Mouse (Mus musculus) cerebellum, adult 2 months (tissue): ENCODE data around the gene Sorl1. TPM values are rescaled to one million over a fixed set of nuclear protein-coding genes. Genes with fewer than 3 reads are reported as not detected.
A peak's percentile ranks its signal among the peaks of the same experiment; 100 is the strongest.
"Not testable (repeated sequence)": the region's sequence is repeated elsewhere in the genome, so short reads cannot be mapped to it uniquely, and the experiment has no call there.

Experiments
- DNase-seq, 2 experiments: peaks; one replicate each; pipeline ENCODE4 v3.0.0; 2021
- H3K27ac ChIP-seq: fragments of 200-500 bp; 2 replicates; pipeline ENCODE4 v1.5.1; 2012; ENCODE audit warnings: low read length, control low read depth, inconsistent platforms; ENCODE audit not compliant: insufficient read depth
- H3K27me3 ChIP-seq: fragments of 200-500 bp; 2 replicates; pipeline ENCODE4 v1.6.1; 2012; ENCODE audit warnings: inconsistent platforms, mild to moderate bottlenecking, low read length, moderate library complexity; ENCODE audit not compliant: control insufficient read depth, insufficient read depth
- H3K4me1 ChIP-seq: fragments of 200-500 bp; 2 replicates; pipeline ENCODE4 v1.6.1; 2011; ENCODE audit warnings: low read length; ENCODE audit not compliant: control insufficient read depth, insufficient read depth
- H3K4me3 ChIP-seq: fragments of 200-500 bp; replicated peaks from 2 replicates; pipeline ENCODE3; 2011; ENCODE audit warnings: mild to moderate bottlenecking, low read depth, low read length, control low read depth; ENCODE audit not compliant: insufficient read depth
- CTCF ChIP-seq: fragments of 200-500 bp; IDR thresholded peaks from 2 replicates; pipeline ENCODE4 v1.5.1; 2011; ENCODE audit warnings: low read depth, mild to moderate bottlenecking, control low read depth, low read length, moderate library complexity, borderline replicate concordance; ENCODE audit not compliant: insufficient read depth
- POLR2A ChIP-seq: fragments of 200-500 bp; IDR thresholded peaks from 2 replicates; pipeline ENCODE4 v1.6.1; 2011; ENCODE audit warnings: low read length, control low read depth, borderline replicate concordance; ENCODE audit not compliant: insufficient read depth
- WGBS: fragments of 180-500 bp; shearing (Covaris S2); methylation state at CpG from one replicate; pipeline ENCODE4 v1.1.7; 2018; 5-methylcytosine and 5-hydroxymethylcytosine counted together
- polyA plus RNA-seq: library from polyadenylated mRNA; depleted of rRNA; stranded (reverse); fragments of >200 nt; gene quantifications from 2 replicates; pipeline ENCODE4 v1.2.3, GENCODE M21; 2012

Gene Sorl1
- polyA plus RNA-seq, 1 experiment, result 169 TPM

DNA sequence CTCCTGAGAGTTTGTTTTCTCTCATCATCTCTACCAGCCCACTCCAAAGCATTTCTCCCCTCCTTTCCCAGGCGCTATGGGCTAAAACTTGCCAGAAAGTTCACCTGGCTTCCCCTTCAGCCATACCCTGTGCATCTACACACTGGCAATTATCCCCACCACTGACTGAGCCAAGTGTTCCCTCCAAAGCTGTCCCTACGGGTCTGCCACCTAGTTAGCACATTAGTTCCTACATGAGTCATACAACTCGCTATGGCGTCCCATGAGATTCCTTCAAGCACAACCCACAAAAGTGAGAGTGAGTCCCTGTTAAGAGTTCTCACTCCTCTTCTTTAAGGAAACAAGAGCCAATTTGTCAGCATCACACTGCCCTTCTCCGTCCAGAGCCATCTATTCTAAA lies 54.6 kb downstream of the Sorl1 start:
- Histone ChIP-seq H3K4me1 (peaks cover 18% of the 10 kb centered on the region), H3K27me3 (no peaks in the 10 kb centered on the region), H3K27ac (no peak overlapping the region), H3K4me3 (no peak overlapping the region)
- TF ChIP-seq POLR2A, result no peak
- TF ChIP-seq CTCF, result no peak
- DNase-seq, result no peak
- WGBS, result 56% methylated on average over 5 of the region's 5 CpGs

DNA sequence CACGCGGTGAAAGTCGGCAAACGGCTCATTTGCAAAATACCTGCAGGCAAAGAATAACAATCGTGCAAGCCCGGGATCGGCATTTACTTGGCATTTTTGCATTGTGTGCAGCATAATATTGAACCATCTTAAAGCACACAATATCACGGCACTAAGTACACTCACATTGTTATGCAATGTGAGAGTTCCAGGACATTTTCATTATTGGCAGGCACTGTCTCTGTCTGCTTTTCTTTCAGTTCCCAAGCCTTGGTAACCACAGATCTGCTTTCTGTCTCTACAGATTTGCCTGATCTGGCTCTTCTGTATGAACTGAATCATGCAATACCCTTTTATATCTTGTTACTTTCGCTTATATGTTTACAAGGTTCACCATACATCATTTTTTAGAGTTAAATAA lies 56.1 kb downstream of the Sorl1 start:
- TF ChIP-seq POLR2A, result no peak
- no peak for TF ChIP-seq CTCF
- WGBS, result 88% methylated on average over 9 of the region's 9 CpGs
- H3K4me1 ChIP-seq, result peaks cover 15% of the 10 kb centered on the region
- H3K27me3 ChIP-seq, result no peaks in the 10 kb centered on the region
- no peak overlapping the region for H3K4me3 ChIP-seq
- no peak overlapping the region for H3K27ac ChIP-seq
- DNase-seq, result no peak

DNA sequence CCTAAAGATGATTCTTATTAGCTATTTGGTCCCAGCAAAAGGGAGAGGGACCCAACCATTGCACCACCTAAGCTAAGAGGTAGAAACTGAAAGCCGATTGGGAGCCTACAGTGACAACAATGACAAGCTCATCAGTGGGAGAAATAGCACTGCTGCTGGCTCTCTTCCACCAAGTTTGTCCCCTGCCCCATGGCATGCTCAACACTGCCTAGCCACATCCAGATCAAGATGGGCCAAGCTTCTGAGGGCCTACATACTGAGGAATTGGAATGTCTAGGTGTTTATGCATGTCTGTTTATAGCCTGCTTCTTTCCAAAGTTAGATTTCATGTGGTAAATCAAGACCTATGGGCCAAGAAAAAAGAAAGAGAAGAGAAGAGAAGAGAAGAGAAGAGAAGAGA lies 58.3 kb downstream of the Sorl1 start:
- Histone ChIP-seq H3K27me3 (no peaks in the 10 kb centered on the region), H3K4me3 (no peak overlapping the region), H3K4me1 (peaks cover 2% of the 10 kb centered on the region; the same call in 1 of the 2 replicates), H3K27ac (no peak overlapping the region)
- 79% methylated on average over 1 of the region's 1 CpGs for WGBS
- TF ChIP-seq POLR2A (no peak), CTCF (no peak)
- DNase-seq, result no peak

DNA sequence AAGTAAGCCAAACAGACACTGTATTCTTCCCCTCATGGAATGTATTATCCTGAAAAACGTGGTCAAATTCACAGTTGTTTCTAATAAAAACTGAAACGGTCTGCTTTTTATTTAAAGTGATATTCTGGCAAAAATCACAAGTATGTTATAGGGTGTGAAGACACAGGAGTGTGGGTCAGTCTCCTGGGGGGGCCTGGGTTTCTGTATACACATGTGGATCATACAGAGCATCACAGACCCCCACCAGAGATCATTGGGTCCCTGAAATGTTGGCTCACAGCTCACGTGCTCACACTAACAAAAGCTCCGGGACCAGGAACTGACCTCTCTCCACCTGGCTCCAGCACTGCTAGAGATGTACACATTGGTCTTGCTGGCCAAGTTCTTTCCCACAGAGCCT lies 60.7 kb downstream of the Sorl1 start:
- no peaks in the 10 kb centered on the region for H3K27me3 ChIP-seq
- DNase-seq, result no peak
- H3K4me3 ChIP-seq, result no peak overlapping the region
- no peak overlapping the region for H3K27ac ChIP-seq
- 47% methylated on average over 4 of the region's 4 CpGs for WGBS
- TF ChIP-seq CTCF, result no peak
- no peak for TF ChIP-seq POLR2A
- peaks cover 2% of the 10 kb centered on the region; the same call in 1 of the 2 replicates for H3K4me1 ChIP-seq

DNA sequence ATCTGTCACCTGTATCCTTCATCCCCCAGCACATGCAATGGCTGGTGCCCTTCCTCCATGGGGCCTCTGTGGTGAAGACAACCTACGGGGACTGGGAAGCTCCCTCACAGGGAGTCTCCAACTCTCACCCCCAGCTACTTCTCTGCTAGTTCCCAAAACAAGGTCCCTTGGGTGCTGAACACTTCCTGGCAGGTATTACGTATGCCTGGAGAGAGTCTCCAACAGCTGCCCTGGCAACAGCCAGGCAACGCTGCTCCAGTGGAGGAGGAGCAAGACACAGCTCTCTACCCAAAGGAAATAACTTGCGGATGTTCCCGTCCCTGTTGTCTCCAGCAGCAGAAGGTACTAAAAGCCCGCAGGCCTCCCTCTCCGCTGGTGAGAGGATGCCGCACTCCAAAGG lies 61.8 kb downstream of the Sorl1 start:
- TF ChIP-seq POLR2A (no peak), CTCF (no peak)
- no peaks in the 10 kb centered on the region for H3K27me3 ChIP-seq
- DNase-seq, result no peak
- H3K4me3 ChIP-seq, result no peak overlapping the region
- peaks cover 2% of the 10 kb centered on the region; the same call in 1 of the 2 replicates for H3K4me1 ChIP-seq
- 58% methylated on average over 8 of the region's 8 CpGs for WGBS
- no peak overlapping the region for H3K27ac ChIP-seq

DNA sequence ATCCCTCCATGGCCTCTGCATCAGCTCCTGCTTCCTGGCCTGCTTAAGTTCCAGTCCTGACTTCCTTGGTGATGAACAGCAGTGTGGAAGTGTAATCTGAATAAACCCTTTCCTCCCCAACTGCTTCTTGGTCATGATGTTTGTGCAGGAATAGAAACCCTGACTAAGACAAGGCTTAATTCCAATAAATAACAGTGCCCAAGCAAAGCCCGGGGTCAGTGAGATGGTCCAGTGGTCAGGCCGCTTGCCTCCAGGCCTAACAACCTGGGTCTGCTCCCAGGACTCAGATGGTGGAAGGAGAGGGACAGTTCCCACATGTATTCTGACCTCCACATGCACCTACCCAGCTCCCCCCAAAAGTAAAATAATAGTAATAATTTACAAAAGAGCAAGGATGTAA lies 65.1 kb downstream of the Sorl1 start:
- H3K27me3 ChIP-seq, H3K4me3 ChIP-seq, H3K27ac ChIP-seq, DNase-seq: not testable (repeated sequence)
- peaks cover 18% of the 10 kb centered on the region for H3K4me1 ChIP-seq
- WGBS, result 87% methylated on average over 2 of the region's 2 CpGs

DNA sequence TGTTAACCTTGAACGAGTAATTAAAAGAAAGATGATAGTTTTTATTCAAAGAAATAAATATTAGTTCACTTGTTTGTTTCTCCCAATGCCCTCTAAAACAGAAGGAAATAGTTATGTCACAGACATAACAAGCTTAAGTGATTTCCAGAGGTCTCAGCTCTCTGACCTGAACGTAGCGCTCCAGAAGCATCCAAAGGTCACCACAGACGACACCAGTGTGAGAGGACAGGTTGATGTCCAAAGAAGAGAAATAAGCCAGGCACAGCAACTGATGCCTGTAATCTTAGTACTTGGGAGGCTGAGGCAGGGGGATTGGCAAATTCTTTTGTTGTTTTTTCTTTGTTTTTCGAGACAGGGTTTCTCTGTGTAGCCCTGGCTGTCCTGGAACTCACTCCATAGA lies 67.5 kb downstream of the Sorl1 start:
- Histone ChIP-seq H3K27ac (no peak overlapping the region), H3K27me3 (no peaks in the 10 kb centered on the region), H3K4me1 (peaks cover 27% of the 10 kb centered on the region), H3K4me3 (no peak overlapping the region)
- TF ChIP-seq CTCF, result no peak
- no peak for TF ChIP-seq POLR2A
- no peak for DNase-seq
- WGBS, result 82% methylated on average over 5 of the region's 5 CpGs

DNA sequence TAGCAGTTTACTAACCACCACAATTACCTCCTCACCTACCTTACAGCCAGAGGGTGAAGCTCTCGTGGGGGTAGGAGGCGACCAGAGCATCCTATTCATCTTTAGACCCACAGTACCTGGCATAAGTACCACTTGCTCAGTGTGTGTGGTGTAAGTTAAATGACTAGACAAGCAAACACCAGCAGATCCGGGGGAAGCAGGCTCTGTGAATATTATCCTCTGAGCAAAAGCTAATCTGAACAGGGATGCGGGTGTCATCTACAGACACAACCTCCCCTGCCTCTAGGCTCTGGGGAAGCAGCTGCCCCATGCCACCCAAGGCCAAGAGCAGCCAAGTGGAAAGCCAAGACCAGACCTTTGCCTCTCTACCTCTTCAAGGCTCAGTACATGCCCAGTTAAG lies 68.7 kb downstream of the Sorl1 start:
- peak overlapping the region; percentile 88 for H3K27ac ChIP-seq
- H3K4me1 ChIP-seq, result peaks cover 27% of the 10 kb centered on the region
- H3K4me3 ChIP-seq, result no peak overlapping the region
- no peaks in the 10 kb centered on the region for H3K27me3 ChIP-seq
- peak in 1 of 2 experiments; percentile 70 for DNase-seq
- 14% methylated on average over 4 of the region's 4 CpGs for WGBS
- TF ChIP-seq POLR2A (no peak), CTCF (no peak)
